Mouse (Mus musculus) hindbrain, postnatal 0 days (tissue): ENCODE measurements around the gene Ralb. TPM values are rescaled to one million over a fixed set of nuclear protein-coding genes. Genes with fewer than 3 reads are reported as not detected.

ENCODE experiments used
- ATAC-seq: fragments of 200-750 bp; cut with Nextera tagmentation; 2 replicates; pipeline ENCODE4 v1.8.0; 2017; ENCODE audit warnings: mild to moderate bottlenecking, moderate TSS enrichment, moderate library complexity
- DNase-seq: peaks from one replicate; pipeline ENCODE4 v3.0.0-alpha.2; 2015; ENCODE audit warnings: low spot score
- H3K27ac ChIP-seq: fragments of 300-500 bp; sonication (generic); 2 replicates; pipeline ENCODE4 v1.5.1; 2014; ENCODE audit warnings: mild to moderate bottlenecking
- H3K27me3 ChIP-seq: fragments of 300-500 bp; sonication (generic); 2 replicates; pipeline ENCODE4 v1.6.1; 2014; ENCODE audit warnings: low read length, mixed read lengths; ENCODE audit not compliant: insufficient read depth
- H3K36me3 ChIP-seq: fragments of 300-500 bp; sonication (generic); 2 replicates; pipeline ENCODE4 v1.6.1; 2014; ENCODE audit warnings: low read length, mixed read lengths; ENCODE audit not compliant: insufficient read depth
- H3K4me1 ChIP-seq: fragments of 300-500 bp; sonication (generic); 2 replicates; pipeline ENCODE4 v1.6.1; 2014; ENCODE audit warnings: antibody characterized with exemption, low read length, mixed read lengths; ENCODE audit not compliant: insufficient read depth
- H3K4me2 ChIP-seq: fragments of 300-500 bp; sonication (generic); 2 replicates; pipeline ENCODE4 v1.6.1; 2014; ENCODE audit warnings: low read depth, mild to moderate bottlenecking, low read length, moderate library complexity, mixed read lengths
- H3K4me3 ChIP-seq: fragments of 300-500 bp; sonication (generic); 2 replicates; pipeline ENCODE4 v1.5.1; 2014; ENCODE audit warnings: low read length
- H3K9ac ChIP-seq: fragments of 300-500 bp; sonication (generic); replicated peaks from 2 replicates; pipeline ENCODE4 v1.6.1; 2014; ENCODE audit warnings: mild to moderate bottlenecking, low read length, moderate library complexity, mixed read lengths
- H3K9me3 ChIP-seq: fragments of 300-500 bp; sonication (generic); 2 replicates; pipeline ENCODE4 v1.6.1; 2016; ENCODE audit warnings: low read length, mixed read lengths
- CTCF ChIP-seq: IDR thresholded peaks from 2 replicates; pipeline ENCODE4 v1.5.1; 2016; ENCODE audit warnings: antibody characterized with exemption, control low read depth, low read depth
- WGBS: fragments of 180-500 bp; shearing (Covaris S2); extraction: QIAGEN DNeasy Blood & Tissue Kit; methylation state at CpG from one replicate; pipeline ENCODE4 v1.1.7; 2014; 5-methylcytosine and 5-hydroxymethylcytosine counted together
- polyA plus RNA-seq: library from polyadenylated mRNA; unstranded; fragments of >200 nt; fragmentation: Nextera tagmentation; extraction: Ambion mirVana; gene quantifications from 2 replicates; pipeline ENCODE4 v1.2.1, GENCODE M21; 2015
- total RNA-seq: library from RNA; depleted of rRNA; stranded (reverse); fragments of >200 nt; gene quantifications from 2 replicates; pipeline ENCODE4 v1.2.3, GENCODE M21; 2014

Ralb gene
- total and polyA plus RNA-seq, 2 experiments from 2014 or later: 43.5 to 62.1 TPM

DNA sequence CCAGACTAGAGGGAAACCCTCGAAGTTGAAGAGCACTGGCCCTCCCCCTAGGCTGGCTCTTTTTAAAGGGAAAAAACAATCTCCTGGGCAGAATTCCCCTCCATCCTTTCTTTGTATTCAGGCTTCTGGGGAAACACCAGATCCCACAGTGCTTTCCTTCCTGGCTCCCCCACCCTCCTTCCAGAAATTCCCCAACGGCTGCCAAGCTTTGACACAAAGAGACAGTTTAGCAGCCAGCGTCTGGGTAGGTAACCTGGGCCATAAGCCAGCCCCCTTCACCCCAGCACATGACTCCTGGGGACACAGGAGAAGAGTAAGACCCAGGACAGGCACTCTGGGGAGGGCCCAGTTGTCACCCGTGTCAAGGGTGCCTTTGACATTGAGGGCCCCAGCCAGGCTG, 4.0 kb upstream of the Ralb start:
- no peak for ATAC-seq
- TF ChIP-seq CTCF: no peak
- no peak overlapping the region for H3K27ac ChIP-seq
- no peaks in the 10 kb centered on the region for H3K9me3 ChIP-seq
- no peak overlapping the region for H3K9ac ChIP-seq
- H3K4me1 ChIP-seq: peaks cover under 1% of the 10 kb centered on the region; the same call in 1 of the 2 replicates
- no peaks in the 10 kb centered on the region for H3K27me3 ChIP-seq
- no peak for DNase-seq
- H3K4me2 ChIP-seq: no peak overlapping the region
- 28% methylated on average over 4 of the region's 4 CpGs for WGBS
- no peaks in the 10 kb centered on the region for H3K36me3 ChIP-seq
- H3K4me3 ChIP-seq: no peak overlapping the region

DNA sequence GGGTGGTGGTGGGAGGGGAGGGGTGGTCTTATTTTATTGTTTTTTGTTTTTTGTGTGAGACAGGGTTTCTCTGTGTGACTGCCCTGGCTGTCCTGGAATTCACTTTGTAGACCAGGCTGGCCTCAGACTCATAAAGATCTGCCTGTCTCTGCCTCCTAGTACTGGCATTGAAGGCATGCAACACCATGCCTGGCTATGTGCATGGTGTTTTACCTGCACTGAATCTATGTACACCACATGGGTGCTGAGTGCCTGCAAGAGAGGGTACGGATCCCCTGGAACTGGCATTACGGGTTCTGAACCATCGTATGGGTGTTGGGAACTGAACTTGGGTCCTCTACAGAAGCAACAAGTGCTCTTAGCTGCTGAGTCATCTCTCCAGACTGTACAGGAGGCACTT, 1.4 kb upstream of the Ralb start:
- ATAC-seq: no peak
- H3K4me2 ChIP-seq: no peak overlapping the region
- H3K4me3 ChIP-seq: no peak overlapping the region
- H3K36me3 ChIP-seq: no peaks in the 10 kb centered on the region
- no peaks in the 10 kb centered on the region for H3K27me3 ChIP-seq
- TF ChIP-seq CTCF: no peak
- H3K9me3 ChIP-seq: no peaks in the 10 kb centered on the region
- H3K4me1 ChIP-seq: peaks cover 7% of the 10 kb centered on the region
- WGBS: 92% methylated on average over 3 of the region's 3 CpGs
- DNase-seq: no peak
- H3K27ac ChIP-seq: no peak overlapping the region
- no peak overlapping the region for H3K9ac ChIP-seq

DNA sequence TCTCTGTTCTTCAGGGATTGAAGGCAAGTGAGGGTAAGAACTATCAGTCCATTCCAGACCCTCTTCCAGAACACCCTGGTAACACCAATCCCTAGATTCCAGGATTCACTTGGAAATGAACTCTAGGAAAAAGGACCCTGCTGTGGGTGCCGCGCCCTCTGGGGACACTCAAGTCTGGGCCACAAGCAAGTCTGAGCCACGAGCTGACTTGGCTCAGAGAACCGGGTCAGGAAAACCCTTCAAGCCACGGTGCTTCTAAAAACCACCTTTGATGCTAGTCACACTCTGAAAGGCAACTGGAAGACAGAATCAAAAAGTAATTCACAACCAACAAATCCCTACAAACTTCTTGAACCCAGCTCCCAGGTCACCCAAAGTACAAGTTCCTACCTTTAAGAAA, 786 bp downstream of the Ralb start:
- no peak for DNase-seq
- Histone ChIP-seq H3K36me3 (no peaks in the 10 kb centered on the region), H3K27me3 (no peaks in the 10 kb centered on the region), H3K4me1 (peaks cover 7% of the 10 kb centered on the region), H3K4me3 (peak overlapping the region; percentile 72), H3K4me2 (peak overlapping the region; percentile 83), H3K27ac (peak overlapping the region; percentile 71; the same call in 1 of the 2 replicates), H3K9me3 (no peaks in the 10 kb centered on the region), H3K9ac (peak overlapping the region; percentile 70)
- TF ChIP-seq CTCF: no peak
- no peak for ATAC-seq
- WGBS: 20% methylated on average over 5 of the region's 5 CpGs

DNA sequence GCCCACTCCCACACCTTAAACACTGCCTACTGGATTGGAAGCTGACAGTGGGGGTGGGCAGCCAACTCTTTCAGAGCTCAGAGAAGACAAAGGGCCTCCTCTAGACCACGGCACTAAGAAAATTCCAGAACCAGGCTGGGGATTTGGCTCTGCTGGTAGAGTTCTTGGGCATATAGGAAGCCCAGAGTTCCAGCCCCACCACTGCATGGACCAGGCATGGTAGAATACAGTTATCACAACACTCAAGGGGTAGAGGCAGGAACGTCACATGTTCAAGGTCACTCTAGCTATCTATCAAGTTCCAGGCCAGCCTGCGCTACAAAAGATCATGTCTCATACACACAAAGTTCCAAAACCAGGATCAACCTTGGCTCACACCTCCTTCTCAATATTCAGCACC, 1.4 kb downstream of the Ralb start:
- peak overlapping the region; percentile 72 for H3K4me3 ChIP-seq
- H3K27me3 ChIP-seq: no peaks in the 10 kb centered on the region
- H3K4me1 ChIP-seq: peaks cover 7% of the 10 kb centered on the region
- H3K9ac ChIP-seq: peak overlapping the region; percentile 70; the same call in 1 of the 2 replicates
- WGBS: 72% methylated on average over 3 of the region's 3 CpGs
- TF ChIP-seq CTCF: no peak
- no peaks in the 10 kb centered on the region for H3K36me3 ChIP-seq
- DNase-seq: no peak
- ATAC-seq: no peak
- H3K27ac ChIP-seq: no peak overlapping the region; the same call in 1 of the 2 replicates
- no peaks in the 10 kb centered on the region for H3K9me3 ChIP-seq
- peak overlapping the region; percentile 83 for H3K4me2 ChIP-seq

GRCm38 (mm10) chr1:119502729-119503128, 1.9 kb downstream of the Ralb start:
- Histone ChIP-seq H3K36me3 (no peaks in the 10 kb centered on the region), H3K9ac (no peak overlapping the region), H3K4me3 (0 out of 2 replicates have a peak overlapping the region, but pooled peaks have one; percentile 72), H3K4me1 (peaks cover 7% of the 10 kb centered on the region), H3K27ac (no peak overlapping the region; the same call in 1 of the 2 replicates), H3K4me2 (peak overlapping the region; percentile 83), H3K27me3 (no peaks in the 10 kb centered on the region), H3K9me3 (no peaks in the 10 kb centered on the region)
- WGBS: 85% methylated on average over 11 of the region's 11 CpGs
- DNase-seq (no peak), ATAC-seq (no peak)
- TF ChIP-seq CTCF: no peak

- H3K27me3 ChIP-seq: no peaks in the 10 kb centered on the region
- H3K4me1 ChIP-seq: peaks cover 7% of the 10 kb centered on the region
- no peaks in the 10 kb centered on the region for H3K9me3 ChIP-seq
- DNase-seq: no peak
- no peak overlapping the region for H3K4me3 ChIP-seq
- 74% methylated on average over 8 of the region's 8 CpGs for WGBS
- no peaks in the 10 kb centered on the region for H3K36me3 ChIP-seq
- no peak for TF ChIP-seq CTCF
- H3K4me2 ChIP-seq: no peak overlapping the region
- H3K9ac ChIP-seq: no peak overlapping the region
- H3K27ac ChIP-seq: no peak overlapping the region
- ATAC-seq: no peak
These were observed 2.7 kb downstream of the Ralb start for GRCm38 (mm10) chr1:119501881-119502280.

DNA sequence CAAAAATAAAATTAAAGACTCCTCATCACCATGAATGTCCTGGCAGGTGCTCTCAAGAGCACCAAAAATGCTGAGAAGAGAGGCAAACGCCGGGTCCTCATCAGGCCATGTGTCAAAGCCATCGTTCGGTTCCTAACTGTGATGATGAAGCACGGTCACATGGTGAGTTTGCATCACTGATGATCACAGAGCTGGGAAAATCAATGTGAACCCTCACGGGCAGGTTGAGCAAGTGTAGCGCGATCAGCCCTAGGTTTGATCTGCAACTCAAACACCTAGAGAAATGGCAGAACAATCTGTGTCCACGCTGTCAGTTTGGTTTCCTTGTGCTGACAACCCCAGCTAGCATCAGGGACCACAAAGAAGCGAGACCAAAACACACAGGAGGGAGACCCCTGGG, 5.1 kb downstream of the Ralb start:
- Histone ChIP-seq H3K36me3 (no peaks in the 10 kb centered on the region), H3K4me1 (peaks cover 15% of the 10 kb centered on the region; the same call in 1 of the 2 replicates), H3K4me2 (no peak overlapping the region), H3K27ac (no peak overlapping the region), H3K27me3 (no peaks in the 10 kb centered on the region), H3K9me3 (no peaks in the 10 kb centered on the region), H3K9ac (no peak overlapping the region), H3K4me3 (no peak overlapping the region)
- no peak for DNase-seq
- no peak for ATAC-seq
- TF ChIP-seq CTCF: no peak
- 92% methylated on average over 10 of the region's 10 CpGs for WGBS
